Comparison of ENCODE assay signal across 1 mouse cellular context in the genomic region with DNA sequence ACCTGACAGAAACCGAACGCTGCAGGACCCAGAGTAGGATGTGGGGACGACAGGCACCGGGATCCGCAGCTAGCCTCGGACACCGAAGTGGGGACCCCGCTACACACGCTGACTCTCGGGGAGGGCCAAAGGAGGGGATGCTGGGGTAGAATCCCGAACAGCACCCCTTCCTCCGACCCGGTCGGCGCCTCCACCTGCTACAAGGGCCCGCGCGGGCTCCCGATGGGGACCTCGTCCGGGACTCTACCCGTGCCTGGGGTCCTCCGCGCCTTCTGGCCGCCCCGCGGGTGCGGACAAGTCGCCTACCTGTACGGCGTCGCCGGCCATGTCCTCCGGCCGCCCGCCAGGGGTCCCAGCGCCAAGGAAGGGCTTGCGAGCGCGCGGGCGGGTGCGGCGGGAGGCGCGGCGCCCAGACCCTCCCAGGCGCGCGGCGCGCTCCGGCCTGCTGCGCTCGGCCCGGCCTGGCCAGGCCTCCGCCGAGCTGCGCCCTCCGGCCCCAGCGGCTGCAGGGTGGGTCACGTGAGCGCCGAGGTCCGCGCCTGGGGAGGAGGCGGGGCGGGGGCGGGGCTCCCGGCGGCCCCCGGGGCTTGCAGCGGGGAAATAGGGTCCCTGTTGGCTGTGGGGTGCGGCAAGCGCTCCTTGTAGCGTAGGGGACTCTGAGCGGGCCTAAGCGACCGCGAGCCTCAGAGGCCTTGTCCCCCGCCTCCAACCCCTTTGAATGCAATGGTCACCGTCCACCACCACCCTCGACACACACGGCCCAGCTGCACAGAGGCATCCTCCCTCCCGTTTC.
TF ChIP-seq lines count a peak whose summit lies in the region.

A gene (minus strand): TSS at position 519 of the 793 bp plus-strand sequence.

TF ChIP-seq in CH12.LX, 34 proteins besides CTCF, POLR2A, EP300 and RAD21 (continued from another document):
- TF ChIP-seq CHD1 (IDR thresholded peaks at IDR 0.05; ENCODE audit: low read depth, low read length) (no peak), ETS1 (conservative IDR thresholded peaks at IDR 0.05; ENCODE audit: low read depth, low read length) (no peak), POLR2AphosphoS2 (IDR thresholded peaks at IDR 0.05; ENCODE audit: low read depth, low read length) (no peak), SMC3 (IDR thresholded peaks at IDR 0.05; ENCODE audit: low read depth, low read length) (no peak), BHLHE40 (IDR thresholded peaks at IDR 0.05; ENCODE audit: low read depth, low read length) (peak; percentile 91)
